Mouse (Mus musculus) urinary bladder, postnatal 0 days (tissue): ENCODE data around the gene Snf8. TPM values are rescaled to one million over a fixed set of nuclear protein-coding genes. Genes with fewer than 3 reads are reported as not detected.

Experiments
- polyA plus RNA-seq: library from polyadenylated mRNA; unstranded; fragments of >200 nt; fragmentation: Nextera tagmentation; extraction: Ambion mirVana; gene quantifications from 2 replicates; pipeline ENCODE4 v1.2.1, GENCODE M21; 2015

The Snf8 gene
- polyA plus RNA-seq: 63.7 and 68.9 TPM in 2 replicates

DNA sequence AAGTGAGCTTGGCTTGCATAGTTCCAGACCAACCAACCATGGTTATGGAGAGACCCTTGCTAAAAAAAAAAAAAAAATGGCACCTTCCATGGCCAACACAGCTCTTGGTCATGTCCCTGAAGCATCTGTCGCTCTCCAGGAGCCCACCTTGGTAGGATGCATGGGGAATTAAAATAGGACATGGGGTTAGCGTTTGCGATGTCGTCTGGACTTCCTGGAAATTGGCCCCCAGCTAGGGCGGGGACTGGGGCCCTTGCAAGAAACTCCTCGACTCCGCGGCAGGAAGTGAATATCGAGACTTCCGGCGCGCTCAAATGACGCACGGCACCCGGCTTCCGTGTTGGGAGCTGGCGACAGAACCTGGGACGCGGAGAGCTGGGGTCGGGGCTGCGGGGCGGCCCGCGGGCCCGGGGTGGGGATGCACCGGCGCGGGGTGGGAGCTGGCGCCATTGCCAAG lies at the start of gene Snf8:
Gene Snf8 (plus strand): TSS at position 290 of the 457 bp plus-strand sequence.

DNA sequence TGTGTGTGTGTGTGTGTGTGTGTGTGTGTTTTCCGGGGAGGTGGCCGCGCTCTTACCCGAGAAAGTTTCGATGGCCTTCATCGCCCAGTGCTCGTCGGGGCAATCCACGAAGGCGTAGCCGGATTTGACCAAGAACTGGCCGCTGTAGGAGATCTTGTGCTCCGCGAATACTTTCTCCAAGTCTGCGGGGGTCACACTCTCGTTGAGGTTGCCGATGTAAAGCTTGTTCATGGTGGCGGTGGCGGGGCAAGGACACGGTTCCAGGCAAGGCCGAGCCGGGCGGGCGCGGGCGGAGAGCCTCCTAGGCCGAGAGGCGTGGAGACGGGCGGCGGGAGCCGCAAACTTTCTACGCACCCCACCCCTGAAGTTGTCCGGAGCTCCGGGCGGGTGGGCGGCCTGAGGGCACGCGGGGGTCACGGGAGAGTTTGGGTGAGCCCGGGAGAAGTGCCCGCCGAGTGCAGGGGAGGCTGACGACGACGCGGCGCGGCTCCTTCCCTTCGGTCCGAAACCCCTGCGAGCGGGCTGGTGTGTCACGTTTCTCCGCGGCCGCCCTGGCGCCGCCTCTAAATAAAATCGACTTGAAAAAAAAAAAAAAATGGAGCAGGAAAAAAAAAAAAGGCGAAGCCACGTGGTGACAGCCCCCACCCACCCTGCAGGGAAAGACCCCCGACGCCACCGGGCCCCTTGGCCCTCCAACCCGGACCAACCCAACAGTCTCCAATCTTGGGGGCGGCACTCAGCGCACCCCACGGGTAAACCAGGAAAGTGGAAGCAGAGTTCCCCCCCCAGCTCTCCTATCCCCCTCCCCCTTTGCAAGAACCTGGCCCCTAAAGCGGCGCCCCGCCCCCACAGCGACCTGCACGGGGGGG lies 29.0 kb upstream of the Snf8 start, which contains the start of gene Igf2bp1:
Gene Igf2bp1 (minus strand): TSS at position 538 of the 869 bp plus-strand sequence.

DNA sequence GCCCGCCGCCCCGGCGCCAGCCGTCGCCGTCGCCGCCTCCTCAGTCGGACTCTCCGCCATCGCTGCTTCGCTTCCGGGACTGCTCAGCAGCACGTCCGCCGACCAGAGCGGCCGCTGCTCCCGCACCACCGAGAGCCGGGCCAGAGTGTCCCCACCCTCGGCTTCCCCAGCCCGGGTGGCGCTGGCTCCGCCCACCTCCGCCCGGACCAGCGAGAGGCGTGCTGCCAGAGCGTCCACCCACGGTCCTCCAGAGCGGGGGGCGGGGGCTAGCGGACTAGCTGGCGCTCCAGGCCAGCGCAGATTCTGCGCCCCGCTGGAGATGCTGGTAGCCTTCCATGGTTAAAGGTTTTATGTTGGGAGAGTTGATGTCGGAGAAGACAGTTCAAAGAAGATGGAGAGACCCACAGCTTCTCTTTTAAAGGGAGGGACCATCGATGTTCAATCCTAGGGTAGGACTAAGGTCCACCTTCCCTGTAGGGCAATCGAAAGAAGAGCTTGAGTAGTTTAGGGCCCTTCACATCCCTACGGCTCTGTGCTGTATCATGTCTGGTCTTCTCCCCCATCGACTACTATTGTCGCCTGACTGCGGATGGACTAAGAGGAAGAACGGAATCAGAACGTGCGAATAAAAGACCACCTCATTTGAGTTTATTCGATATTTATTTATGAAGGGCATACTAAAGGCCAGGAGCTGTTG lies 30.7 kb downstream of the Snf8 start, which contains the start of gene Ube2z:
Gene Ube2z (minus strand): TSS at position 174 of the 697 bp plus-strand sequence.

DNA sequence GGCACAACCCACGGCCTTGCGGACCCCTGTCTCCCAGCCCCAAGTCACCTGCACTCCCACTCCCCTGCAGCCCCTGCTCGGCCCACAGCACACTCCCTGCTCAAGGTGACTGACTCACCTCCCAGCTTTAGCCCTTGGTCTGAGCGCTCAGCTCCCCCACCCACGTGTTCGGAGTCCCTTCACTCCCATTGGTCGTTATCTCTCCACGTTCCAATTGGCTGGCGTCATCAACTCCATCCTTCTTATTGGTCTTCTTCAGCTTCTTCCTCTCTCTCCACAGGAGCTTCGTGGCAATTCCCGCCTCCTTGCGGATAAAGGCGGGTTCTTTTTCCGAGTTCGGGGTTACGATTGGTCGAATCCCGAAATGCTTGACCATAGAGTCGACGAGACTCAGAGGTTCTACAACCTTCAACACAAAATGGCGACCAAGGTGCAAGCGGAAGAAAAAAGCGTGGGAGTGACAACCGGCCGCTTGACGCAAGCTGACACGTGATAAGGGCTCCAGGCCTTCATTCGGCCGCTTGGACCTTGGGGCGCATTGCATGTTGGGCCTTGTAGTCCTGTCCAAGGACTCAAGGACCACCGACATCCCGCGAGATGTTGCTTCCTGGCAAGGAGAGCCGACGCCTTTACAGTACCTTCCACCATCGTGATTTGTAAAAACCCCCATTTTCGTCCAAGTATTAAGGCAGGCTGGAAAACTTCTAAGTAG lies 41.0 kb downstream of the Snf8 start, which contains the start of gene Atp5g1:
Gene Atp5g1 (minus strand): TSS at position 162 of the 712 bp plus-strand sequence.

Other genes starting within 250 kb of the Snf8 start
- 2.0 and 2.2 TPM in 2 replicates for gene Phospho1, start 210.4 kb upstream of the Snf8 start, polyA plus RNA-seq
- 15.8 and 23.8 TPM in 2 replicates for gene Gngt2, start 197.7 kb upstream of the Snf8 start, polyA plus RNA-seq
- gene Abi3, start 192.4 kb upstream of the Snf8 start, polyA plus RNA-seq: 6.4 and 6.8 TPM in 2 replicates
- gene B4galnt2, start 120.0 kb upstream of the Snf8 start, polyA plus RNA-seq: 1.1 and 1.2 TPM in 2 replicates
- 4.6 and 7.7 TPM in 2 replicates for gene Igf2bp1, start 28.9 kb upstream of the Snf8 start, polyA plus RNA-seq
- 0.45 and 0.67 TPM in 2 replicates for gene Gip, start 10.3 kb upstream of the Snf8 start, polyA plus RNA-seq
- gene Ube2z, start 30.5 kb downstream of the Snf8 start, polyA plus RNA-seq: 29.5 and 31.3 TPM in 2 replicates
- gene Atp5g1, start 40.8 kb downstream of the Snf8 start, polyA plus RNA-seq: 575 and 602 TPM in 2 replicates
- gene Calcoco2, start 77.1 kb downstream of the Snf8 start, polyA plus RNA-seq: 0.10 TPM in 2 replicates
- gene Ttll6, start 98.9 kb downstream of the Snf8 start, polyA plus RNA-seq: not detected in 2 replicates
- 1.8 and 1.9 TPM in 2 replicates for gene Hoxb13, start 159.4 kb downstream of the Snf8 start, polyA plus RNA-seq
- 0.56 and 0.63 TPM in 2 replicates for gene Hoxb9, start 236.6 kb downstream of the Snf8 start, polyA plus RNA-seq
- 0.21 and 0.26 TPM in 2 replicates for gene Hoxb8, start 247.0 kb downstream of the Snf8 start, polyA plus RNA-seq